Mouse (Mus musculus) retina, postnatal 1 day (tissue): Measurements from ENCODE around the gene Gm10643.
A peak's percentile ranks its signal among the peaks of the same experiment; 100 is the strongest.

Source experiments
- DNase-seq: peaks from one replicate; pipeline ENCODE4 v3.0.0-alpha.2; 2012

Gene Gm10643

DNA sequence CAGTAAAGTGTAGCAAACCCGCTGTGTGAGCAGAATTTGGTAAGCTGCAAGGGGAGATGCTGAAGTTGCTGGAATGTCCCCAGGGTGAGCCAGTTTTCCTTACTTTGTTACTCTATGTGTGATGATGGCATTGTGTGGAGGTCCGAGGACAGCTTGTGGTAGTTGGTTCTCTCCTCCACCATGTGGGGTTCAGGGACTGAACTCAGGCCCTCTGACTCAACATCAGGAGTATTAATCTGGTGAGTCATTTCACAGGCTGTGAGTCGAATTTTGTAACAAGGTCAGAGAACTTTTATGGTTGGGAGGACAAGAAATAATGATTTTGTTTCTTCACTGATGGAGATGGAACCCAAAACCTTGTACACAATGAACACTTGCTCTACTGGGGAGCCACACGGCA is 32.2 kb downstream of the Gm10643 start:
- DNase-seq: no peak

DNA sequence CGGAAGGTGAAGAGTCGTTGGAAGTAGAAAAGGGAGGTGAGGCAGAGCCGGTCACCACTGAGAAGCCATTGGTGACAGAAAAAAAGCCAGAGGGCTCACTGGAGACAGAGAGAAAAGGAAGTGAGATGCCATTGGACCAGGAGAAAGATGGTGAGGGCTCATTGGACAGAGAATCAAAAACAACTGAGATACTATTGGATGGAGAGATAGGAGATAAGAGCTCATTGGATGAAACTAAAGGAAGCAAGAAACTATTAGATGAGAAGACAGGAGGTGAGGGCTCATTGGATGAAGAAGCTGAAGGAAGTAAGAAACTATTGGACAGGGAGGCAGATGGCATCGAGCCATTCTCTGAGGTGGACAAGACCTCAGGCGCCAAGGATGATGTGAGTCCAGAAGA is 35.7 kb downstream of the Gm10643 start:
- no peak for DNase-seq

DNA sequence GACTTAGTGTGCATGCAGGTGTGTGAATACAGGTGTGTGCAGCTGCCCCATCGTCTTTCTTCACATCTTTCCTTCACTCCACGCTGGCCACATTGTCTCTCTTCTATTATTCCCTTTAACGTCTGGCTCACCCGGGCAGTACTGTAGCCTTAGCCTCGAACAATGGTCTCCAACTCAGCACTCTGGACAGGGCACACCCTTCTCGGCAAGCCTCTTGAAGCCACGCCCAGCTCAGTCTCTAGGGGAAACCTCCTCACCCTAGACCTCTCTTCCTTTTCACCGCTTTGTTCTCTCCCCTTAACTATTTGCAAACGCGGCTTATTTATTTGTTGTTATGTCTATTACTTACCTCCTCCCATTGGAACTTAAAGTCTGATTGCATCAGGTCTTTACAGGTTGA is 37.5 kb downstream of the Gm10643 start:
- DNase-seq: no peak

DNA sequence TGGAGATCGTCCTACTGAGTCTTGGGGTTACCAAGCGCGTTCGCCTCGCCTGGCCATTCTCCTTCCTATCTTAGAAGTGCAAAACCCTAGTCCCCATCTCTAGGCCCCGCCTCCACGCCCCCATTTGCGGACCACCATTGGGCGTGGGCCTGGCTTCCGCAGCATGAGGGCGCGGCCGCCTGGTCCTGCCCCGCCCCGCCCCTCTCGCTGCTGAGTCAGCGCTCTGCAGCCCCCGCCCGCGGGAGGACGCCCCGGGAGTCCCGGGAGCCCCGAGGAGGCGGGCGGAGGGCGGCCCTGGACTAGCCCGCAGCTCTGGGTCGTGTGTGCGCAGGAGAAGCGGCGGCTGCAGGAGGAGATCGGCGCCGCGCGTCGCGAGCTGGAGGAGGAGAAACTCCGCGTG is 39.1 kb downstream of the Gm10643 start:
- DNase-seq: peak; percentile 84

DNA sequence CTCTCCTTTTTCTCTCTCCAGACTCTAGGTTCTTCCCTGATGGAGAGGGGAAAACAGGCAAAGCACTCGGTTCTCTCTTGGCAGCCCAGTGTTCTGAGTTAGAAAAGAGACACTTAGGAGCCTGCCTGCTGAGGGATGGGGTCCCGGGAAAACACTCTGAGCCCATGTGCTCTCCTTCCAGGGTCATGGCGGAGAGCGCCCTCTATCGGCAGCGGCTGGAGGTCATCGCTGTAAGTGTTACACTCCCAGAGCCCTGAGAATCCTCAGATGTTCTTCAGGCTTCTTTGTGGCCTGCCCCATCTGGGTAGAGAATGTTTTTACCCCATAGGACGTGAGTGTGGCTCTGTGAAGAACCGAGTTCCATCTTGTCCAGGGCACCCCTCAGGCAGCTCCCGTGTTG is 40.8 kb downstream of the Gm10643 start:
- DNase-seq: peak; percentile 74

DNA sequence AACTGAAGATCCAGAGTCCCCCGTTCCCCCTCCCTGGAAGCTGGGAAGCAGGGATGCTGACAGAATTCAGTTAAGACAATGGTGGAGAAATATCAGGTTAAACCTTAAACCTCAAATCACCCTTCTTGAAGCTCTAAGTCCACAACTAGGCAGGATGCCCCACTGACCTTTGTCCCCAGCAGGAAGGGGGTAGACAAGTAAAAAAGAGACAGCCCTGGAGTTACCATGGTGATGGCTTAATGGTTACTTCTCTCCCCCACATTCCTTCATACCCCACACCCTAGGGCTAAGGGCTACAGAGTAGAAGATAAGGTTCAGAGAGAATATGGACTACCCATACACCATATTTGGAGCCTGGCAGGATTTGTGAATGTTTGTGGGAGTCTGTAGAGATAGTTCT is 41.3 kb downstream of the Gm10643 start:
- DNase-seq: no peak

DNA sequence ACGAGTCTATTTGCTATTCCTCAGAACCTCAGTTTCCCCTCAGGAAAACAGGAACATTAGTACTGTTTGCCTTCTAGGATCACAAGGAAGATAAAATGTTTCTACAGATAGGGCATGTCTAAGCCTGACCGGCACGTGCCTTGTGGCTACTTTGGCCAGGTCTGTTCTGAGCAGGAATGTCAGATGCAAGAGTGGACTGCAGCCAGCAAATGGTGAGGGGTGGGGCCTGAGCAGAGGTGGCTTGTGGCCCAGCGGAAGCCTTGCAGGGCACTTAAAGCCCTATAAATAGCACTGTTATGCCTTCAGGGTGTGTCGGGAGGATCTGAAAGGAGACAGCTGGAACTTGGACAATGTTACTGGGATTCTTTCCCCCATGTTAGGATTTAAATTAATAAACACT is 41.9 kb downstream of the Gm10643 start:
- no peak for DNase-seq

DNA sequence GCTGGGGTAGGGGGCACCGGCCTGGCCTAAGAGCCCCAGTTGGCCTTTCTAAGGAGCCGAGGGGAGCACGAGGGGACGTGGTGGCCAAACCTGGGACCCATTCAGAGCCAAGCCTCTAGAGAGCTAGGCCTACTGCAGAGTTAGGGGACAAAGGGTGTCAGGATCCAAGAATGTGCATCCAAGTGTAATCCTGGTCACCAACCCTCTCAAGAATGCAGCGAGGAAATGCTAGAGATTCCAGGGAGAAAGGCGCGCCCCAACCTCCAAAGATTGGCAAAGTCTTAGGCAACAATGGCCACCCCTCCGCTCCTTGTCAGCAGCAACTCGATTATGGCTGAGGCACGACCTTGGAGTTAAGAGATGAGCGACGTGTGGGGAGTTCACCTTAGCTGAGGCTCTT is 43.4 kb downstream of the Gm10643 start:
- no peak for DNase-seq

DNA sequence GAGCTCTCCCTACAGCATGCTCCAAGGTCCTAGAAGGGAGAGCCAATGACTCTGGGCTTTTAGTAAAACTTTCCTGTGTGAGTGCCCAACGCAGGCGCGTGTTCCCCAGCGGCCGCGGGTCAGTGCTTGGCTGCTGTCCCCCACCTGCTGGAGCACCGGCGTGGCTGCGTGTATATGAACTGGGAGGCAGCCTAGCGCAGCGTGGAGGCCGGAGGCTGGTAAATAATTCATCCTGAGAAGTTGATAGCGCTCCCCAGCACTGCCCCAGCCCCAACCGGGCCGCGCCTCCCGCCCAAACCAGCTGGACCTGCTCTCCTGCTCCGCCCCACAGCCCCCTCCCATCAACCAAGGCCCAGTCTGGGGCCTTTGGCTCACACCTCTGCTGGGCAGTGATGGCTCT is 43.8 kb downstream of the Gm10643 start, which contains the start of gene Palm3:
Gene Palm3, plus strand, starts transcription at position 376 of the 400 bp plus-strand sequence.
- no peak for DNase-seq

DNA sequence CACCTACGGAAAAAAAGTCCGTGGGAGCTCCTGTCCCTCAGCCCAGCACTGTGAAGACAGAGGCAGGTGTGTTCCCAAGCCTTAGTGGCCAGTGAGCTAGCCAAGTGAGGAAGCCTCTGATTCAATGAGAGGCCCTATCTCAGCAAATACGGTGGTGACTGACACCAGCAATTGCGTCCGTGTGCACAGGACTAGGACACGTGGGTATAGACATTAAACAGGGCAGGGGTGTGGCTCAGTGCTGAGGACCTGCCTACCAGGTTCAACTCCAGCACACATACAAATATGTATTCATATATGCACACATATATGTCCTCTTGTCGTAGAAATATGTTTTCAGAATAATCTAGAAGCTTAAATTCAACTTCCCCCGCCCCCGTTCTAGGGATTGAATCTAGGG is 45.2 kb downstream of the Gm10643 start:
- DNase-seq: no peak

DNA sequence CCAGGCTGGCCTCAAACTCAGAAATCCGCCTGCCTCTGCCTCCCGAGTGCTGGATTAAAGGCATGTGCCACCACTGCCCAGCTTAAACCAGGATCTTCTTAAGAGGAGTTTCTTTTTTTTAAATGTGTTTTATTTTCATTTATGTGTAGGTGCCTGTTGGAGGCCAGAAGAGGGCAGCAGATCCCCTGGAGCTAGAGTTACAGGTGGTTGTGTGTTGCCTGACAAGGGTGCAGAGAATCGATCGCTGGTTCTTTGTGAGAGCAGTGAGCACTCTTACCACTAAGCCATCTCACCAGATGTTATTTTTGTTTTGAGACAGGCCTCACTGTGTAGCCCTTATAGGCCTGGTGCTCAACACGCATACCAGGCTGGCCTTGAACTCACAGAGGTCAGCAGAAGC is 49.1 kb downstream of the Gm10643 start:
- no peak for DNase-seq
